Mouse (Mus musculus) cortical plate, adult 2 months (tissue): ENCODE results near the gene Prdm16.

Experiments
- CTCF ChIP-seq: fragments of 200-500 bp; IDR thresholded peaks from 2 replicates; pipeline ENCODE4 v1.5.1; 2011; ENCODE audit warnings: mild to moderate bottlenecking, control low read depth, low read length; ENCODE audit not compliant: insufficient read depth; ENCODE audit errors: extremely low read depth
- POLR2A ChIP-seq: fragments of 200-500 bp; IDR thresholded peaks from 2 replicates; pipeline ENCODE4 v1.6.1; 2011; ENCODE audit warnings: mild to moderate bottlenecking, low read length, control low read depth; ENCODE audit not compliant: insufficient read depth; ENCODE audit errors: extremely low read depth

DNA sequence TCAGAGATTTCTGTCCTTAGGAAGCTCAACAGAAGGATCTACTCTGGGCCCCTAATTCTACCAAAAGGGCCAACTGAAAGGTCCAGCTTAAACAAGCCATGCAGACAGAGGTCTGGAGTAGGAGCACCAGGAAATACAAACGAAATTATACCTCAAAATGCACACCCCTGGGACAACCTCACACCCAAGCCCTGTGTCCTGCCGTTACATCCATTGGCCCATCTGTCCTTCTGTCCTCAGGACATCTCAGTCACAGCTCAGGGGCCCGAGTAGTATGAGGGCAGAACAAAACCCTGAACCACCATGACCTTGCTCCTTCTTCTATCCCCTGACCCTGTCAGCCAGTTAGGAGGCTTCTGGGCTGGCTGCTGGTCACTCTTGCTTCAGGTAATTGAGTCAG lies 2.7 kb downstream of the Prdm16 start:
- TF ChIP-seq CTCF = no peak
- no peak for TF ChIP-seq POLR2A
